Mouse (Mus musculus) testis, adult 2 months (tissue): Measurements from ENCODE around the gene Gm10436.

Experiments
- CTCF ChIP-seq: fragments of 200-500 bp; IDR thresholded peaks from 2 replicates; pipeline ENCODE4 v1.5.1; 2012; ENCODE audit warnings: low read depth, mild to moderate bottlenecking, inconsistent platforms, low read length, moderate library complexity; ENCODE audit not compliant: control insufficient read depth, insufficient read depth, insufficient replicate concordance
- POLR2A ChIP-seq: fragments of 200-500 bp; IDR thresholded peaks from 2 replicates; pipeline ENCODE4 v1.6.1; 2012; ENCODE audit warnings: low read depth, mild to moderate bottlenecking, inconsistent platforms, low read length, moderate library complexity; ENCODE audit not compliant: control insufficient read depth

DNA sequence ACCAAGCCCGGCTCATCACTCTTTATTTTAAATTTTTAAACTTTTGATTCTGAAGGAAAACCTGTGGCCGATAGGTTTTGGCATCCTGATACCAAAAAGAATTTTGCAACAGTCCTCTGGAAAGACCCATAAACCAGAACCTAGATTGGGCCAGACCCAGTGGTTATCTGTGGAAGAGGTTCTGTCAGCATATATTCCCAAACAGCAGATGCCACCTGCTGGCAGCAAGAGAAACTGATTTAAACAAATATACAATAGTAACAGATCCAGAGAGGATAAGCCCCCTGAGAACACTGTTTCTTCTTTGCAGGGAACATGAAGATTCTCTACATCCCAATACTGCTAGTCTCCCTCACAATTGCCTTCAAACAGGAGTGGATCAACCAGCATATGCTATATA, 20.9 kb upstream of the Gm10436 start:
- TF ChIP-seq CTCF (no peak), POLR2A (no peak)
